Mouse (Mus musculus): ENCODE results near the gene Nr1h3. TPM values are rescaled to one million over a fixed set of nuclear protein-coding genes. Genes with fewer than 3 reads are reported as not detected.
A peak's percentile ranks its signal among the peaks of the same experiment; 100 is the strongest.

Gene Nr1h3
- polyA plus RNA-seq, 1 experiment: 126 TPM

DNA sequence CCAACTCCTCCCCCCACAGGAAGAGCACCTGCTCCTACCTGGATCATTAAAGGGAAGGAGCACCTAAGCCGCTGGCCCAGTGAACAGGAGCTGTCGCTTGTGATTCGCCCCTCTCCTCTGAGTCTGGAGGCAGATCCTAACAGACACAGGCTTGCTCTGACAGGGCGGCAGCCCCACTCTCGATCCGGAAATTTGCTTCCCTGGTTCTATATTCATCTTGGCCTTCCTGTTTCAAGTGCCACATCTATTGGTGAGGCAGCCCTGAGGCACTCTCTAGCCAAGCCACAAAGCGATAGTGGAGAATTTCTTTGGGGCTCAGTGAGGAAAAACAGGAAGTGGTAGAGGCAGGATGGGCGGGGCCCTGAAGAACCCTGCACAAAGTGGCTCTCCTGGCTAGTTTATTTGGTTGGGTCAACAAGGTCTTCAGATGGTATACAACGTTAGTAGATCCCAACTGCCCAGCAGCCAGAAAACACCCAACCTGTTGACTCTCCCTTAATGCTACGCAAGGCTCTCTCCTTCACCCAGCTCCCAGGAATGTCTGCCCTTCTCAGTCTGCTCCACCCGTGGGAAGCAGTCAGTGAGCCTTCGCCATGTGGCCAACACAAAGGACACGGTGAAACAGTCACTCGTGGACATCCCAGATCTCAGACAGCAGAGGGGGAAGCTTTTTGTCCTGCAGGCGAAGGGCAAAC is 18.8 kb downstream of the Nr1h3 start, which contains the start of gene Madd:
Gene Madd, minus strand, starts transcription at position 127 of the 695 bp plus-strand sequence.
- 47% methylated on average over 15 of the region's 15 CpGs for WGBS
- peaks cover 6% of the 10 kb centered on the region; the same call in 1 of the 2 replicates for H3K36me3 ChIP-seq (ENCODE audit: control insufficient read depth, insufficient read depth, low read length)
- no peaks in the 10 kb centered on the region for H3K27me3 ChIP-seq (ENCODE audit: control insufficient read depth, insufficient read depth, low read length)
- TF ChIP-seq POLR2A (IDR thresholded peaks at IDR 0.05; ENCODE audit: low read depth, low read length) (no peak; the same call in 1 of the 2 replicates), CTCF (IDR thresholded peaks at IDR 0.05; ENCODE audit: extremely low read depth, insufficient read length, insufficient replicate concordance, low read depth, low read length) (no peak)
- peak within 1 kb of the TSS; percentile 82 for H3K4me3 ChIP-seq (ENCODE audit: low read depth, low read length)
- H3K27ac ChIP-seq (ENCODE audit: insufficient read depth, low read depth, low read length): peak within 1 kb of the TSS; percentile 66
- H3K4me1 ChIP-seq (ENCODE audit: control insufficient read depth, insufficient read depth, insufficient read length, low read length): peaks cover 13% of the 10 kb centered on the region

DNA sequence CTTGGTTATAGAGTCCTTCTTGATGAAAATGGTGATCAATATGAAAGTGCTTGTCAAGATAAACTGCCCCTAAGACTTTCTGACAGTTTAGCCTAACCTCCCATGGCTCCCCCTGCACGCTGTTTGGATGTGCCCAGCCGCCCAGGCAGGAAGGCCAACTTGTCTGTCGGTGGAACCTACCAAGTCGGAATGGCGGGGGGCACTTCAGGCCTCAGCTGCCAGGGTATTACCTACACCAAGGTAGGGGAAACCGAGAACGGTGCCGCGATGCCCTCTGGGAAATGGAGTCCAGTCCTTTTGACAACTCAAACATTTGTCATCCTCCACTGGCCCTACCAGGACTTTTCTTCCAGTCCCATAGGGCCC is 19.5 kb downstream of the Nr1h3 start:
- Histone ChIP-seq H3K27me3 (ENCODE audit: control insufficient read depth, insufficient read depth, low read length) (no peaks in the 10 kb centered on the region), H3K27ac (ENCODE audit: insufficient read depth, low read depth, low read length) (peak overlapping the region; percentile 66), H3K36me3 (ENCODE audit: control insufficient read depth, insufficient read depth, low read length) (peaks cover 6% of the 10 kb centered on the region), H3K4me1 (ENCODE audit: control insufficient read depth, insufficient read depth, insufficient read length, low read length) (peaks cover 13% of the 10 kb centered on the region), H3K4me3 (ENCODE audit: low read depth, low read length) (peak overlapping the region; percentile 82)
- TF ChIP-seq POLR2A (IDR thresholded peaks at IDR 0.05; ENCODE audit: low read depth, low read length) (no peak), CTCF (IDR thresholded peaks at IDR 0.05; ENCODE audit: extremely low read depth, insufficient read length, insufficient replicate concordance, low read depth, low read length) (no peak)
- WGBS: 0% methylated on average over 9 of the region's 9 CpGs

DNA sequence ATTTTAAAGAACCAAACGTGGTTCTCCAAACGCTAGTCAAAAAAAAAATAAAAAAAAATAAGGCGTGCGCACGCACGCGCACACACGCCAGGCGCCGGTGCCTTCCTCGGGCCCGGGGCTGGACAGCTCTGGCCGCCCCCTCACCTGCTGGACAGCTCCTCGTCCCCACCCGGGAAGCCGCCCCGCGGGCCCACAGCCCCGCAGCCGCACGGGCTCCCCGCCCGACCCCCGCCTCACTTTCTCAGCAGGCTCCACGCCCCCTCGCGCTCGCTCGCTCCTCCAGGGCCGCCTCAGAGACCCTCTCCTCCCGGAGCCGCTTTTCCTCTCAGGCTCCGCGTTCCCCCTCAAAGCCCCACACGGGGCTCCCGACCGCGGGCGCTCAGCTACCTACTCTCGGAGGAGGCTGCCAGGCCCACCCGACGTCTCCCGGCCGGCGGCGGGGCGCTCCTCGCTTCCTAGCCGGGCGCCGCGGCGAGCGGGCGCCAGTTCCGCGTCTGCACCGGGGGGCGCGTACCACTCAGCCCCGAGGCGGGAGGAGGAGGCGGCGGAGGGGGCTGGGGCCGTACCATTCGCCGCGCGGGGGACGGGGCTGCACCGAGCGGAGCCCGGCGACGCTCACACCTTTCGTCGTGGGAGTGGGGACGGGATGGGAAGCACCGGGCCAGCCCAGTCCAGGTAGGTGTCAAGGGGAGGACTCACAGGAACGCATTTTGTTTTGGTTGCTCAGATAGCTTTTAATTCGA is 20.1 kb downstream of the Nr1h3 start:
- Histone ChIP-seq H3K27ac (ENCODE audit: insufficient read depth, low read depth, low read length) (peak overlapping the region; percentile 66), H3K4me1 (ENCODE audit: control insufficient read depth, insufficient read depth, insufficient read length, low read length) (peaks cover 13% of the 10 kb centered on the region), H3K4me3 (ENCODE audit: low read depth, low read length) (peak overlapping the region; percentile 82), H3K27me3 (ENCODE audit: control insufficient read depth, insufficient read depth, low read length) (no peaks in the 10 kb centered on the region), H3K36me3 (ENCODE audit: control insufficient read depth, insufficient read depth, low read length) (peaks cover 12% of the 10 kb centered on the region)
- WGBS: under 1% methylated on average over 79 of the region's 81 CpGs
- TF ChIP-seq POLR2A (IDR thresholded peaks at IDR 0.05; ENCODE audit: low read depth, low read length) (peak; percentile 25; the same call in 1 of the 2 replicates), CTCF (IDR thresholded peaks at IDR 0.05; ENCODE audit: extremely low read depth, insufficient read length, insufficient replicate concordance, low read depth, low read length) (no peak)

DNA sequence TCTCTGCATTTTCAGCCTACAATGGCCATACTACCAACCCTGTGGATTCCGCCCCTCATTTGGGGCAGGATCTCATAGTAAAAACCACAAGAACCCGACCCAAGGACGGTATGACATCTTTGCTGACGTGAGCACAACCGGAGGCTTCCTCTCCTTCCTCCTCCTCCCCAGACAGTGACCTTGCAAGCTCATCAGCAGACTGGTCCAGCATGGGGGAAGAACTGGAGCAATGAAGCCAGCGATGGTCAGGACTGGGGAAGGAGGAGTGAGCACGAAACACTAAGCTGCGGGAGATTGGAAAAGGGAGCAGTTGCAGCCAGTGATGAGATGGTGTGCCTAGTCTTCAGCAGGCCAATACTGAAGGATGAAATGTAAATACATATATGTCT is 20.6 kb downstream of the Nr1h3 start:
- Histone ChIP-seq H3K36me3 (ENCODE audit: control insufficient read depth, insufficient read depth, low read length) (peaks cover 8% of the 10 kb centered on the region), H3K4me1 (ENCODE audit: control insufficient read depth, insufficient read depth, insufficient read length, low read length) (peaks cover 11% of the 10 kb centered on the region), H3K27me3 (ENCODE audit: control insufficient read depth, insufficient read depth, low read length) (no peaks in the 10 kb centered on the region), H3K4me3 (ENCODE audit: low read depth, low read length) (peak overlapping the region; percentile 82), H3K27ac (ENCODE audit: insufficient read depth, low read depth, low read length) (no peak overlapping the region)
- WGBS: 15% methylated on average over 8 of the region's 8 CpGs
- no peak for TF ChIP-seq CTCF (IDR thresholded peaks at IDR 0.05; ENCODE audit: extremely low read depth, insufficient read length, insufficient replicate concordance, low read depth, low read length)
- no peak for TF ChIP-seq POLR2A (IDR thresholded peaks at IDR 0.05; ENCODE audit: low read depth, low read length)

DNA sequence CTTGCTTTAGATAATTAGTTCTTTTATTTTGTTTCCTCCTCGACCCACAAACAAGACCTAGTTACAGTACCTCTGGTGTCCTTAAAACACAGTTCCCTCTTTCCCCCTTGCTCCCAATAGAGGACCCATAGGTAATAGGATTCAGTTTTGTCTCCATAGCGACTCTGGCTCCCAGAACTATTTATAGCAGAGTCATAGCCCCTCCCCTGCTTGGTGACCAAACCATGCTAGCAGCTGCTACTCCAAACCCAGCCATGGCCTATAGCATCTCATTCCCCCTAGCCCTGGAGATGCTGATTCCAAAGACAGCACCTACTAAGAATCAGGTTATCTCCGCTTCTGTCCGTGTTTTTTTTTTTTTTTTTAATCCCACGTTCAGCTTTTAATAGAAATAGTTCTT is 21.9 kb downstream of the Nr1h3 start:
- WGBS: 74% methylated on average over 5 of the region's 5 CpGs

DNA sequence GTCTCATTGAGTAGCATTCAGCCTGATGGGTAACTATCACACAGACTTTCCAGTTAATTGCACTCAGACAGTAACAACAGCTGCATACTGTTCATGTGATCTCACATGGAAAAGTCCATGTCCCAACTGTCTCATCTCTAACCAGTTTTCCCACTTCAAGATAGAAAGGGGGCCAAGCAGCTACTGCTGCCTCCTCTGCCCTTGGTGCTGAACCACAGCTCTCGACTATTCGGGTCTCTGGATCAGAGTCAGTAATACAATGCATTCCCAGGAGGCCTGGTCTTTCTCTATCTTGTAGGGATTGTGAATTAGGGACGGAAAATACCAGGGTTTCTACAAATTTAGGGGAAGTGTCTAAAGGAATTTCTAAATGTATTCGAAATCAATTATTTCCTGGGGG is 22.8 kb downstream of the Nr1h3 start:
- TF ChIP-seq POLR2A (IDR thresholded peaks at IDR 0.05; ENCODE audit: low read depth, low read length): no peak
- TF ChIP-seq CTCF (IDR thresholded peaks at IDR 0.05; ENCODE audit: extremely low read depth, insufficient read length, insufficient replicate concordance, low read depth, low read length): no peak
- peaks cover 22% of the 10 kb centered on the region for H3K36me3 ChIP-seq (ENCODE audit: control insufficient read depth, insufficient read depth, low read length)
- H3K4me1 ChIP-seq (ENCODE audit: control insufficient read depth, insufficient read depth, insufficient read length, low read length): peaks cover 11% of the 10 kb centered on the region
- no peak overlapping the region for H3K4me3 ChIP-seq (ENCODE audit: low read depth, low read length)
- no peak overlapping the region for H3K27ac ChIP-seq (ENCODE audit: insufficient read depth, low read depth, low read length)
- H3K27me3 ChIP-seq (ENCODE audit: control insufficient read depth, insufficient read depth, low read length): no peaks in the 10 kb centered on the region
- WGBS: 74% methylated on average over 4 of the region's 4 CpGs

More for the DNA sequence above, 21.9 kb downstream of the Nr1h3 start:
- no peaks in the 10 kb centered on the region for H3K27me3 ChIP-seq (ENCODE audit: control insufficient read depth, insufficient read depth, low read length)
- H3K36me3 ChIP-seq (ENCODE audit: control insufficient read depth, insufficient read depth, low read length): peaks cover 17% of the 10 kb centered on the region
- H3K27ac ChIP-seq (ENCODE audit: insufficient read depth, low read depth, low read length): no peak overlapping the region
- no peak overlapping the region for H3K4me3 ChIP-seq (ENCODE audit: low read depth, low read length)
- H3K4me1 ChIP-seq (ENCODE audit: control insufficient read depth, insufficient read depth, insufficient read length, low read length): peaks cover 11% of the 10 kb centered on the region
- no peak for TF ChIP-seq CTCF (IDR thresholded peaks at IDR 0.05; ENCODE audit: extremely low read depth, insufficient read length, insufficient replicate concordance, low read depth, low read length)
- TF ChIP-seq POLR2A (IDR thresholded peaks at IDR 0.05; ENCODE audit: low read depth, low read length): no peak

DNA sequence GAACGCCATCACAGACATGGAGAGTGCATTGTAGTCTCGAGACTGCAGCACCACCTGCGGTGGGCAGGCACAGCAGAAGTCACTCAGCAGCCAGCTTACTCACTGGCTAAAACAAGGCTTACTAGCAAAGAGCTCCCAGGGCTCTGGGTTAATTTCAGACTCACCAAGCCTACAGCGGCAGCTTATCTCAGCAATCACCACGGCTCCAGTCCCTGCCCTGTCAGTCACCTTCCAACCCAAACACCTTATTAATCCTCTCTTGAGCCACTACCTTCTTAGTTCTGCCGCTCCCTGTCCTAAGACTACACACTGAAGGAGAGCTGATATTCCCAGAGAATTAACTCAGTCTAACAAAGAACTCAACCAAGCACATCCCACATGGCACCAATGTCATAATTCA is 26.4 kb downstream of the Nr1h3 start:
- WGBS: 79% methylated on average over 6 of the region's 6 CpGs
- Histone ChIP-seq H3K36me3 (ENCODE audit: control insufficient read depth, insufficient read depth, low read length) (peaks cover 45% of the 10 kb centered on the region), H3K4me1 (ENCODE audit: control insufficient read depth, insufficient read depth, insufficient read length, low read length) (no peaks in the 10 kb centered on the region)

More for the DNA sequence above, 26.4 kb downstream of the Nr1h3 start:
- TF ChIP-seq CTCF (IDR thresholded peaks at IDR 0.05; ENCODE audit: extremely low read depth, insufficient read length, insufficient replicate concordance, low read depth, low read length) (no peak), POLR2A (IDR thresholded peaks at IDR 0.05; ENCODE audit: low read depth, low read length) (no peak)
- H3K27ac ChIP-seq (ENCODE audit: insufficient read depth, low read depth, low read length): no peak overlapping the region
- H3K4me3 ChIP-seq (ENCODE audit: low read depth, low read length): no peak overlapping the region
- H3K27me3 ChIP-seq (ENCODE audit: control insufficient read depth, insufficient read depth, low read length): no peaks in the 10 kb centered on the region

Data from small intestine, adult 2 months (tissue).